In the genomic region with DNA sequence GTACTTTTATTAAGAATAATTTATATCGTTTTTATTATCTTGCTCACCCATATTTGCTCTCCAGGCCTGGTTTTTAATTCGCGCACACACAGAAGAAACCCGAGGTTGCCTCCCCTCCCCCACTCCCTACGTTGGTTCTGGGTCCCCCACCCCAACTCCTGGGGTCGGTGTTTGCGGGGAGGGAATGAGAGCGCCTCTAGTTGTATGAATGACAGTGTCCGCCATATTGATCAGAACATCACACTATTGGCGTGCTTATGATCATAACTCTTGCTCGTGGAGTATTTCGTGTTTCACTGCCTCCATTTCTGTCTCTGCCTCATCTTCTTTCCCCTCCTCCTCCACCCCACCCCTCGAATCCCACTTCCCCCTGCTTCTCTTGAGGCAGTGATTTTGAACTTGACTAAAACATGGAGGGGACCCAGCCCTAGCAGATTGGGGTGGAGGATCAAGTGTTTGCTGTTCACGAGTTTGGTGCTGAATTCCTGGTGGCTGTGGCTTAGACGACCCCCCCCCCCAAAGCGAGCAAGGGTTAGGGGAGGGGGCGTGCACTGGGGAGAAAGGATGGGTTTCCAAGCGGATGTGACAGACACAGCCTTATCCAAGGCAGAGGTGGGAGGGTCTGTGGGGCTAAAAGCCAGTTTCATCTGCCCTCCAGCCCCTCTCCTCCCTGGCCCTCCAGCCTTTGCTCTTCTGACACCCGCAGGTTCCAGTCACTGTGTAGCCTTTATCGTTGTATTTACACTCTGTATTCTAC, we compare ENCODE assay signal across 9 mouse cellular contexts. TPM values are rescaled to one million over a fixed set of nuclear protein-coding genes. Genes with fewer than 3 reads are reported as not detected.
DNase-seq lines count a peak whose midpoint lies in the region; ATAC-seq and TF ChIP-seq lines count a peak whose summit lies in the region.
"Had no signal": no experiment of that assay in that cellular context is flagged by ENCODE, and none has a peak within 500 bp of the region (broad histone marks: within the 10 kb centered on the region; RNA-seq: fewer than 3 reads in every experiment).

No protein-coding gene starts in this region.

- peaks cover 19% of the 10 kb centered on the region for H3K4me1 ChIP-seq in forebrain, postnatal 0 days (ENCODE audit: insufficient read depth)
- H3K4me1 ChIP-seq in midbrain, embryonic 16.5 days (ENCODE audit: control insufficient read depth, insufficient read depth, low read length): peaks cover 32% of the 10 kb centered on the region

- H3K4me3 ChIP-seq in left cerebral cortex, adult 2 months: peak overlapping the region; percentile 83
- peak overlapping the region; percentile 91 for H3K4me3 ChIP-seq in forebrain, postnatal 0 days (ENCODE audit: low read depth, low read length)
- H3K4me3 ChIP-seq in midbrain, embryonic 16.5 days (ENCODE audit: low read depth, low read length): peak overlapping the region; percentile 96

- 2% methylated on average over 19 of the region's 20 CpGs for WGBS in forebrain, postnatal 0 days
- WGBS in midbrain, embryonic 16.5 days: 6% methylated on average over 20 of the region's 20 CpGs

- no peak for TF ChIP-seq CTCF in left cerebral cortex, adult 2 months (IDR thresholded peaks at IDR 0.05)
- 0 out of 2 replicates have a peak, but pooled peaks have one; percentile 1 for TF ChIP-seq CTCF in forebrain, postnatal 0 days (IDR thresholded peaks at IDR 0.05; ENCODE audit: low read depth)

- 0 out of 2 replicates have a peak, but pooled peaks cover 2% of the 10 kb centered on the region for H3K36me3 ChIP-seq in forebrain, postnatal 0 days (ENCODE audit: insufficient read depth)
- no peaks in the 10 kb centered on the region for H3K36me3 ChIP-seq in midbrain, embryonic 16.5 days (ENCODE audit: control insufficient read depth, insufficient read depth, low read length)
- H3K36me3 ChIP-seq: liver, embryonic 15.5 days had no signal

- DNase-seq in left cerebral cortex, adult 2 months (ENCODE audit: extremely low spot score in 1 of 2, low spot score in 2 of 2): peak in 1 of 2 experiments; percentile 18
- no peak for DNase-seq in left cerebral cortex, adult 9 months (ENCODE audit: low spot score in 2 of 2)
- DNase-seq in cerebellum, adult 8-10 months: peak; percentile 50
- peak; percentile 72 for DNase-seq in forebrain, postnatal 0 days
- no peak for DNase-seq in spleen, adult 12 weeks (ENCODE audit: low spot score)
- DNase-seq in gastrocnemius, adult 18-20 months (ENCODE audit: low spot score): no peak
- no peak for DNase-seq in gastrocnemius, postnatal 10 days

- H3K4me2 ChIP-seq in forebrain, postnatal 0 days (ENCODE audit: low read depth): peak overlapping the region; percentile 76
- H3K4me2 ChIP-seq in midbrain, embryonic 16.5 days (ENCODE audit: low read length): peak overlapping the region; percentile 80

- no peaks in the 10 kb centered on the region for H3K9me3 ChIP-seq in forebrain, postnatal 0 days (ENCODE audit: low read length)
- H3K9me3 ChIP-seq in midbrain, embryonic 16.5 days (replicated peaks; ENCODE audit: control insufficient read depth, low read length, poor library complexity, severe bottlenecking): no peaks in the 10 kb centered on the region
- H3K9me3 ChIP-seq: liver, embryonic 15.5 days had no signal

- no peak for ATAC-seq in forebrain, postnatal 0 days
- ATAC-seq in midbrain, embryonic 16.5 days: 0 out of 2 replicates have a peak, but pooled peaks have one; percentile 2

- peak overlapping the region; percentile 97 for H3K27ac ChIP-seq in left cerebral cortex, adult 2 months
- H3K27ac ChIP-seq in forebrain, postnatal 0 days (ENCODE audit: low read depth, low read length): peak overlapping the region; percentile 99
- peak overlapping the region; percentile 98 for H3K27ac ChIP-seq in midbrain, embryonic 16.5 days (ENCODE audit: low read length)
- H3K27ac ChIP-seq: liver, embryonic 15.5 days had no signal

- no peaks in the 10 kb centered on the region for H3K27me3 ChIP-seq in forebrain, postnatal 0 days (ENCODE audit: insufficient read depth, low read length)
- no peaks in the 10 kb centered on the region for H3K27me3 ChIP-seq in midbrain, embryonic 16.5 days (ENCODE audit: control insufficient read depth, insufficient read depth, low read depth, low read length)

- H3K9ac ChIP-seq in forebrain, postnatal 0 days: peak overlapping the region; percentile 96
- H3K9ac ChIP-seq in midbrain, embryonic 16.5 days (ENCODE audit: low read depth, low read length): peak overlapping the region; percentile 98
- H3K9ac ChIP-seq: liver, embryonic 15.5 days had no signal

- intact Hi-C loops in left cerebral cortex, adult 2 months (cut with DNase I): loop anchor here (1.0 to 10.0 kb wide), 5 partner anchors 111 to 393 kb away; no protein-coding TSS in a partner anchor

RNA-seq across cellular contexts. Expression of a gene that starts 2.1 kb away (rescaled TPM):
- 100 to 1,000 TPM; 679 to 734 TPM for total RNA-seq in left cerebral cortex, adult 2 months (2021)
- 273 and 314 TPM in 2 replicates for total RNA-seq in forebrain, postnatal 0 days (2014; rRNA removed)
- 239 and 301 TPM in 2 replicates for polyA plus RNA-seq in forebrain, postnatal 0 days (2015; fragmentation: Nextera tagmentation; extraction: Ambion mirVana)
- 235 and 240 TPM in 2 replicates for polyA plus RNA-seq in midbrain, embryonic 16.5 days (2015; fragmentation: Nextera tagmentation; extraction: Ambion mirVana)
- 1 to 10 TPM; 5.3 to 6.8 TPM for total RNA-seq in gastrocnemius, adult 18-20 months (2021)
- 10 to 100 TPM; 10.1 to 14.9 TPM for total RNA-seq in gastrocnemius, postnatal 10 days (2021)

Comparison
In these comparisons a context has a peak if more than half of its experiments do, and no peak if none do; other contexts are left out.
1. DNase-seq: peak in cerebellum, adult 8-10 months (single experiment) and forebrain, postnatal 0 days (single experiment); none in left cerebral cortex, adult 9 months (0 of 2), spleen, adult 12 weeks (single experiment), gastrocnemius, adult 18-20 months (single experiment) and gastrocnemius, postnatal 10 days (single experiment).
2. RNA of a gene that starts 2.1 kb away (total RNA-seq): 679 to 734 TPM in left cerebral cortex, adult 2 months and 273 to 314 TPM in forebrain, postnatal 0 days; 10.1 to 14.9 TPM in gastrocnemius, postnatal 10 days and 5.3 to 6.8 TPM in gastrocnemius, adult 18-20 months; every median in the first group is over 10 times any median in the second.
3. Peak in every context shown above with its lines, with median percentiles within 50 percentile points of each other: H3K27ac ChIP-seq and H3K4me3 ChIP-seq.